ENCODE assay signal across 29 mouse cellular contexts in genomic region chr1:171637101-171637500, GRCm38 (mm10). TPM values are rescaled to one million over a fixed set of nuclear protein-coding genes. Genes with fewer than 3 reads are reported as not detected.
DNase-seq lines count a peak whose midpoint lies in the region; ATAC-seq and TF ChIP-seq lines count a peak whose summit lies in the region.
"Had no signal": no experiment of that assay in that cellular context is flagged by ENCODE, and none has a peak within 500 bp of the region (broad histone marks: within the 10 kb centered on the region; RNA-seq: fewer than 3 reads in every experiment).

No protein-coding gene starts in this region.

- DNase-seq in layer of hippocampus, adult 9-11 months, result peak; percentile 43
- DNase-seq in layer of hippocampus, adult 11-12 months (ENCODE audit: low spot score), result no peak
- peak; percentile 33 for DNase-seq in lung, postnatal 0 days (ENCODE audit: low spot score)
- DNase-seq in lung, postnatal 10 days, result no peak
- no peak for DNase-seq in gastrocnemius, postnatal 36 days
- no peak for DNase-seq in adrenal gland, postnatal 14 days
- DNase-seq: adrenal gland, postnatal 10 days; B cell, adult 2 months; cerebellum, adult 11-12 months; cerebellum, adult 9-10 months; cerebellum, postnatal 14 days; forebrain, postnatal 0 days; gastrocnemius, adult 2 months; gastrocnemius, postnatal 14 days; heart, postnatal 10 days; heart, postnatal 36 days had no signal

- no peak overlapping the region for H3K27ac ChIP-seq in lung, postnatal 0 days (ENCODE audit: low read length)
- H3K27ac ChIP-seq: gastrocnemius, adult 2 months; heart, embryonic 15.5 days; hindbrain, embryonic 10.5 days; hindbrain, embryonic 13.5 days had no signal

- ATAC-seq in lung, postnatal 0 days, result no peak
- ATAC-seq in megakaryocyte, adult 5-6 weeks (ENCODE audit: poor library complexity, severe bottlenecking), result peak; percentile 88
- ATAC-seq in monocyte, adult 5-6 weeks (replicated peaks; ENCODE audit: insufficient number of reproducible peaks, low FRiP score, low TSS enrichment, poor library complexity, severe bottlenecking), result peak; percentile 68
- ATAC-seq: forebrain, embryonic 14.5 days; forebrain, postnatal 0 days; hindbrain, embryonic 16.5 days; Patski had no signal

- 75% methylated on average over 8 of the region's 8 CpGs for WGBS in lung, postnatal 0 days

- H3K27me3 ChIP-seq in lung, postnatal 0 days (replicated peaks; ENCODE audit: insufficient read depth, low read length), result no peaks in the 10 kb centered on the region
- H3K27me3 ChIP-seq: CH12.LX; heart, embryonic 12.5 days; heart, embryonic 15.5 days; hindbrain, embryonic 13.5 days; Patski had no signal

- H3K4me2 ChIP-seq in lung, postnatal 0 days (replicated peaks; ENCODE audit: low read depth, low read length), result no peak overlapping the region
- H3K4me2 ChIP-seq: heart, embryonic 12.5 days; heart, embryonic 15.5 days; hindbrain, embryonic 13.5 days had no signal

- H3K4me3 ChIP-seq in lung, postnatal 0 days (ENCODE audit: low read depth, low read length), result no peak overlapping the region
- H3K4me3 ChIP-seq: gastrocnemius, adult 2 months; heart, embryonic 12.5 days; heart, embryonic 15.5 days; hindbrain, embryonic 10.5 days; hindbrain, embryonic 13.5 days had no signal

- no peaks in the 10 kb centered on the region for H3K36me3 ChIP-seq in lung, postnatal 0 days (ENCODE audit: insufficient read depth, low read length)
- H3K36me3 ChIP-seq: G1E; heart, embryonic 12.5 days; heart, embryonic 15.5 days; hindbrain, embryonic 10.5 days; hindbrain, embryonic 13.5 days had no signal

- intact Hi-C loops in gastrocnemius, postnatal 36 days (cut with DNase I), result no loop called here

- H3K9ac ChIP-seq in lung, postnatal 0 days (replicated peaks; ENCODE audit: low read depth), result no peak overlapping the region
- H3K9ac ChIP-seq: forebrain, postnatal 0 days; heart, embryonic 12.5 days; heart, embryonic 15.5 days; hindbrain, embryonic 13.5 days had no signal

- TF ChIP-seq CTCF in lung, postnatal 0 days (IDR thresholded peaks at IDR 0.05), result no peak

- no peak for TF ChIP-seq EP300 in lung, postnatal 0 days (IDR thresholded peaks at IDR 0.05)

- H3K4me1 ChIP-seq in lung, postnatal 0 days (ENCODE audit: insufficient read depth, low read depth, low read length), result no peaks in the 10 kb centered on the region
- H3K4me1 ChIP-seq: heart, embryonic 12.5 days; heart, embryonic 15.5 days; hindbrain, embryonic 10.5 days; hindbrain, embryonic 13.5 days had no signal

- no peaks in the 10 kb centered on the region for H3K9me3 ChIP-seq in lung, postnatal 0 days (ENCODE audit: low read length)
- H3K9me3 ChIP-seq: heart, embryonic 12.5 days; heart, embryonic 15.5 days; hindbrain, embryonic 10.5 days; hindbrain, embryonic 13.5 days had no signal

RNA-seq across cellular contexts. Expression of gene Slamf7, which starts 15.7 kb away (rescaled TPM):
- 0.55 and 0.56 TPM in 2 replicates for polyA plus RNA-seq in lung, postnatal 0 days (2015; fragmentation: Nextera tagmentation; extraction: Ambion mirVana)
- 13.4 and 16.1 TPM in 2 replicates for total RNA-seq in megakaryocyte, adult 5-6 weeks (2015)
- 9.3 and 17.3 TPM in 2 replicates for total RNA-seq in megakaryocyte, adult 5-6 weeks (2017)
- 37.7 to 95.2 TPM (median 47.4 TPM) in 3 replicates for total RNA-seq in monocyte, adult 5-6 weeks (2017)
- total RNA-seq in gastrocnemius, postnatal 36 days (2021), result under 1 TPM in 1 of 2 experiments, not detected in 1; 0.12 TPM
- 0.74 and 2.7 TPM in 2 replicates for total RNA-seq in adrenal gland, postnatal 14 days (2021)
- total RNA-seq: gastrocnemius, postnatal 14 days had no signal
- polyA plus RNA-seq: embryonic facial prominence, embryonic 11.5 days; forebrain, embryonic 11.5 days; forebrain, embryonic 14.5 days; forebrain, postnatal 0 days; G1E; heart, embryonic 12.5 days; hindbrain, embryonic 10.5 days; hindbrain, embryonic 13.5 days; hindbrain, embryonic 16.5 days; Patski had no signal

RNA-seq across cellular contexts. Expression of gene Ly9, which starts 29.9 kb away (rescaled TPM):
- 0.55 and 0.84 TPM in 2 replicates for polyA plus RNA-seq in lung, postnatal 0 days (2015; fragmentation: Nextera tagmentation; extraction: Ambion mirVana)
- total RNA-seq in megakaryocyte, adult 5-6 weeks (2015), result 41.3 and 43.2 TPM in 2 replicates
- total RNA-seq in megakaryocyte, adult 5-6 weeks (2017), result 72.9 and 75.3 TPM in 2 replicates
- total RNA-seq in monocyte, adult 5-6 weeks (2017), result 71.1 to 137 TPM (median 80.7 TPM) in 3 replicates
- total RNA-seq in gastrocnemius, postnatal 36 days (2021), result under 1 TPM in 1 of 2 experiments, not detected in 1; 0.12 TPM
- 0.85 and 6.1 TPM in 2 replicates for total RNA-seq in adrenal gland, postnatal 14 days (2021)
- total RNA-seq: forebrain, postnatal 0 days; gastrocnemius, adult 2 months had no signal
- polyA plus RNA-seq: embryonic facial prominence, embryonic 11.5 days; forebrain, embryonic 11.5 days; forebrain, embryonic 14.5 days; G1E; Patski had no signal

RNA-seq across cellular contexts. Expression of gene Cd48, which starts 44.7 kb away (rescaled TPM):
- polyA plus RNA-seq in lung, postnatal 0 days (2015; fragmentation: Nextera tagmentation; extraction: Ambion mirVana), result 11.0 and 11.7 TPM in 2 replicates
- total RNA-seq in megakaryocyte, adult 5-6 weeks (2015), result 528 and 600 TPM in 2 replicates
- total RNA-seq in megakaryocyte, adult 5-6 weeks (2017), result 243 and 278 TPM in 2 replicates
- total RNA-seq in monocyte, adult 5-6 weeks (2017), result 279 to 329 TPM (median 318 TPM) in 3 replicates
- under 1 TPM; 0.64 to 0.74 TPM for total RNA-seq in gastrocnemius, postnatal 36 days (2021)
- 2.6 and 7.7 TPM in 2 replicates for total RNA-seq in adrenal gland, postnatal 14 days (2021)
- total RNA-seq: G1E had no signal
- polyA plus RNA-seq: forebrain, embryonic 11.5 days; G1E; Patski had no signal

Comparison
In these comparisons a context has a peak if more than half of its experiments do, and no peak if none do; other contexts are left out.
1. DNase-seq: peak in layer of hippocampus, adult 9-11 months (single experiment) and lung, postnatal 0 days (single experiment); none in layer of hippocampus, adult 11-12 months (single experiment), lung, postnatal 10 days (single experiment), gastrocnemius, postnatal 36 days (0 of 2) and adrenal gland, postnatal 14 days (single experiment).
2. RNA of gene Cd48, which starts 44.7 kb away (total RNA-seq): 243 to 600 TPM in megakaryocyte, adult 5-6 weeks and 279 to 329 TPM in monocyte, adult 5-6 weeks; 2.6 to 7.7 TPM in adrenal gland, postnatal 14 days and 0.64 to 0.74 TPM in gastrocnemius, postnatal 36 days; every median in the first group is over 10 times any median in the second.